Mouse (Mus musculus) G1E (cell line): Measurements from ENCODE around the gene Scand1. TPM values are rescaled to one million over a fixed set of nuclear protein-coding genes. Genes with fewer than 3 reads are reported as not detected.
A peak's percentile ranks its signal among the peaks of the same experiment; 100 is the strongest.

Experiments used
- ATAC-seq: 2 replicates; pipeline ENCODE4 v1.8.0; 2016; ENCODE audit warnings: mild to moderate bottlenecking; ENCODE audit not compliant: insufficient number of reproducible peaks, poor library complexity, low FRiP score, severe bottlenecking; ENCODE audit errors: extremely low read depth
- DNase-seq: peaks from one replicate; pipeline ENCODE4 v3.0.0; 2012; ENCODE audit warnings: low spot score
- H3K27me3 ChIP-seq: 2 replicates; pipeline ENCODE4 v1.6.1; 2012; ENCODE audit warnings: mild to moderate bottlenecking, low read length, inconsistent platforms; ENCODE audit not compliant: insufficient read depth
- H3K36me3 ChIP-seq: replicated peaks from 2 replicates; pipeline ENCODE3; 2012; ENCODE audit warnings: mild to moderate bottlenecking, inconsistent platforms
- H3K4me1 ChIP-seq: 2 replicates; pipeline ENCODE4 v1.6.1; 2012; ENCODE audit warnings: low read depth, low read length, inconsistent platforms, mixed read lengths; ENCODE audit not compliant: insufficient read depth
- H3K4me3 ChIP-seq: 2 replicates; pipeline ENCODE4 v1.5.1; 2012; ENCODE audit warnings: low read depth, mild to moderate bottlenecking, inconsistent platforms, low read length, moderate library complexity, mixed read lengths
- H3K9me3 ChIP-seq: replicated peaks from 2 replicates; pipeline ENCODE4 v1.6.1; 2012; ENCODE audit warnings: inconsistent platforms
- CTCF ChIP-seq: IDR thresholded peaks from 2 replicates; pipeline ENCODE4 v1.5.1; 2012; ENCODE audit warnings: low read depth, low read length, inconsistent platforms, mixed read lengths
- GATA1 ChIP-seq: IDR thresholded peaks from 2 replicates; pipeline ENCODE4 v1.6.1; 2012; ENCODE audit warnings: borderline replicate concordance, low read length, inconsistent platforms, mixed read lengths
- GATA2 ChIP-seq: IDR thresholded peaks from 2 replicates; pipeline ENCODE4 v1.6.1; 2012; ENCODE audit warnings: low read depth, low read length, inconsistent platforms, borderline replicate concordance
- POLR2AphosphoS5 ChIP-seq: IDR thresholded peaks from 2 replicates; pipeline ENCODE4 v1.6.1; 2012; ENCODE audit warnings: low read depth, low read length, inconsistent platforms; ENCODE audit not compliant: insufficient replicate concordance
- TAL1 ChIP-seq: conservative IDR thresholded peaks from 2 replicates; pipeline ENCODE4 v1.6.1; 2012; ENCODE audit warnings: low read depth, low read length, inconsistent platforms, mixed read lengths
- polyA plus RNA-seq: library from polyadenylated mRNA; stranded (reverse); fragments of >175 nt; gene quantifications from 2 replicates; pipeline ENCODE4 v1.2.3, GENCODE M21; 2012
- total RNA-seq, 2 experiments: library from RNA; stranded (forward) in 1 of 2; stranded (reverse) in 1 of 2; fragments of 200-1000 nt in 1 of 2; fragments of >200 nt in 1 of 2; fragmentation: Nextera tagmentation in 1 of 2; gene quantifications; 2 replicates each; pipeline ENCODE4 v1.2.3; 2014 to 2017

Scand1 gene
- total and polyA plus RNA-seq, 3 experiments = 11.6 to 844 (median 243) TPM

- no peak overlapping the region for H3K4me3 ChIP-seq
- no peaks in the 10 kb centered on the region for H3K27me3 ChIP-seq
- peaks cover 3% of the 10 kb centered on the region; the same call in 1 of the 2 replicates for H3K4me1 ChIP-seq
- no peaks in the 10 kb centered on the region for H3K9me3 ChIP-seq
- DNase-seq (no peak), ATAC-seq (no peak)
- TF ChIP-seq POLR2AphosphoS5 (no peak), TAL1 (no peak), GATA1 (no peak), GATA2 (no peak), CTCF (no peak)
- peaks cover 81% of the 10 kb centered on the region for H3K36me3 ChIP-seq
Observed at GRCm38 (mm10) chr2:156281227-156281626, 31.3 kb downstream of the Scand1 start.

GRCm38 (mm10) chr2:156278226-156279017 is 34.1 kb downstream of the Scand1 start:
- ATAC-seq = no peak; the same call in 1 of the 2 replicates
- peak; percentile 55 for DNase-seq
- peaks cover 76% of the 10 kb centered on the region for H3K36me3 ChIP-seq
- no peak overlapping the region for H3K4me3 ChIP-seq
- TF ChIP-seq TAL1 = no peak
- TF ChIP-seq CTCF = peak; percentile 33; the same call in 1 of the 2 replicates
- TF ChIP-seq POLR2AphosphoS5 = no peak
- no peaks in the 10 kb centered on the region for H3K9me3 ChIP-seq
- no peaks in the 10 kb centered on the region for H3K27me3 ChIP-seq
- peaks cover 3% of the 10 kb centered on the region; the same call in 1 of the 2 replicates for H3K4me1 ChIP-seq

- no peak overlapping the region for H3K4me3 ChIP-seq
- no peaks in the 10 kb centered on the region for H3K9me3 ChIP-seq
- ATAC-seq (no peak), DNase-seq (no peak)
- peaks cover 67% of the 10 kb centered on the region for H3K36me3 ChIP-seq
- TF ChIP-seq CTCF (no peak), POLR2AphosphoS5 (no peak), TAL1 (no peak), GATA2 (no peak), GATA1 (no peak)
- no peaks in the 10 kb centered on the region for H3K27me3 ChIP-seq
- H3K4me1 ChIP-seq = peaks cover 2% of the 10 kb centered on the region; the same call in 1 of the 2 replicates
Observed at GRCm38 (mm10) chr2:156272553-156272952, 40.0 kb downstream of the Scand1 start.

- ATAC-seq = no peak
- peaks cover 72% of the 10 kb centered on the region for H3K36me3 ChIP-seq
- H3K27me3 ChIP-seq = no peaks in the 10 kb centered on the region
- TF ChIP-seq POLR2AphosphoS5 (no peak), GATA2 (no peak), TAL1 (no peak), GATA1 (no peak), CTCF (no peak)
- H3K9me3 ChIP-seq = no peaks in the 10 kb centered on the region
- H3K4me1 ChIP-seq = peaks cover 2% of the 10 kb centered on the region; the same call in 1 of the 2 replicates
- no peak overlapping the region for H3K4me3 ChIP-seq
- DNase-seq = no peak
Observed at GRCm38 (mm10) chr2:156267636-156268035, 44.9 kb downstream of the Scand1 start.

- TF ChIP-seq CTCF (no peak), POLR2AphosphoS5 (no peak), GATA1 (no peak), TAL1 (no peak), GATA2 (no peak)
- Histone ChIP-seq H3K9me3 (no peaks in the 10 kb centered on the region), H3K4me3 (no peak overlapping the region), H3K27me3 (no peaks in the 10 kb centered on the region), H3K4me1 (no peaks in the 10 kb centered on the region), H3K36me3 (peaks cover 83% of the 10 kb centered on the region)
- no peak for ATAC-seq
- DNase-seq = no peak
Observed at GRCm38 (mm10) chr2:156263204-156263893, 49.2 kb downstream of the Scand1 start.

Other genes starting within 250 kb of the Scand1 start
- 1.4 and 4.9 TPM in 2 replicates for gene Spag4, start 247.5 kb downstream of the Scand1 start, total RNA-seq (2014; fragmentation: Nextera tagmentation)
- 0.64 and 0.93 TPM in 2 replicates for gene Spag4, start 247.5 kb downstream of the Scand1 start, total RNA-seq (2017)
- 0.82 and 1.3 TPM in 2 replicates for gene Spag4, start 247.5 kb downstream of the Scand1 start, polyA plus RNA-seq
- 43.2 and 63.3 TPM in 2 replicates for gene Cpne1, start 200.7 kb downstream of the Scand1 start, total RNA-seq (2014; fragmentation: Nextera tagmentation)
- gene Cpne1, start 200.7 kb downstream of the Scand1 start, total RNA-seq (2017) = 40.1 and 42.0 TPM in 2 replicates
- 55.9 and 73.7 TPM in 2 replicates for gene Cpne1, start 200.7 kb downstream of the Scand1 start, polyA plus RNA-seq
- 50.5 and 67.5 TPM in 2 replicates for gene Rbm12, start 200.7 kb downstream of the Scand1 start, total RNA-seq (2014; fragmentation: Nextera tagmentation)
- 25.4 and 39.7 TPM in 2 replicates for gene Rbm12, start 200.7 kb downstream of the Scand1 start, total RNA-seq (2017)
- 5.6 TPM in 2 replicates for gene Rbm12, start 200.7 kb downstream of the Scand1 start, polyA plus RNA-seq
- gene Gm28036, start 185.6 kb downstream of the Scand1 start, total RNA-seq (2014; fragmentation: Nextera tagmentation) = 17.3 and 17.6 TPM in 2 replicates
- 12.0 and 15.6 TPM in 2 replicates for gene Gm28036, start 185.6 kb downstream of the Scand1 start, total RNA-seq (2017)
- gene Gm28036, start 185.6 kb downstream of the Scand1 start, polyA plus RNA-seq = 9.0 and 13.5 TPM in 2 replicates
- 99.3 and 127 TPM in 2 replicates for gene Romo1, start 168.7 kb downstream of the Scand1 start, total RNA-seq (2014; fragmentation: Nextera tagmentation)
- 38.4 and 52.4 TPM in 2 replicates for gene Romo1, start 168.7 kb downstream of the Scand1 start, total RNA-seq (2017)
- 300 and 385 TPM in 2 replicates for gene Romo1, start 168.7 kb downstream of the Scand1 start, polyA plus RNA-seq
- 27.9 and 33.9 TPM in 2 replicates for gene Nfs1, start 168.5 kb downstream of the Scand1 start, total RNA-seq (2014; fragmentation: Nextera tagmentation)
- gene Nfs1, start 168.5 kb downstream of the Scand1 start, total RNA-seq (2017) = 46.2 and 49.1 TPM in 2 replicates
- gene Nfs1, start 168.5 kb downstream of the Scand1 start, polyA plus RNA-seq = 31.4 and 36.3 TPM in 2 replicates
- gene Rbm39, start 132.5 kb downstream of the Scand1 start, total RNA-seq (2014; fragmentation: Nextera tagmentation) = 781 and 795 TPM in 2 replicates
- 710 and 759 TPM in 2 replicates for gene Rbm39, start 132.5 kb downstream of the Scand1 start, total RNA-seq (2017)
- 282 and 295 TPM in 2 replicates for gene Rbm39, start 132.5 kb downstream of the Scand1 start, polyA plus RNA-seq
- gene Phf20, start 116.2 kb downstream of the Scand1 start, total RNA-seq (2014; fragmentation: Nextera tagmentation) = 63.5 and 63.9 TPM in 2 replicates
- gene Phf20, start 116.2 kb downstream of the Scand1 start, total RNA-seq (2017) = 45.8 and 48.2 TPM in 2 replicates
- 29.5 and 37.8 TPM in 2 replicates for gene Phf20, start 116.2 kb downstream of the Scand1 start, polyA plus RNA-seq
- 21.5 and 22.6 TPM in 2 replicates for gene Cnbd2, start 405 bp downstream of the Scand1 start, total RNA-seq (2014; fragmentation: Nextera tagmentation)
- gene Cnbd2, start 405 bp downstream of the Scand1 start, total RNA-seq (2017) = 11.5 and 13.9 TPM in 2 replicates
- 0.43 and 1.4 TPM in 2 replicates for gene Cnbd2, start 405 bp downstream of the Scand1 start, polyA plus RNA-seq
- 1.4 and 8.4 TPM in 2 replicates for gene Epb41l1, start 108.2 kb upstream of the Scand1 start, total RNA-seq (2014; fragmentation: Nextera tagmentation)
- 0.06 and 0.44 TPM in 2 replicates for gene Epb41l1, start 108.2 kb upstream of the Scand1 start, total RNA-seq (2017)
- gene Epb41l1, start 108.2 kb upstream of the Scand1 start, polyA plus RNA-seq = 0.09 TPM in 1 of 2 replicates, not detected in the other
- gene Aar2, start 234.9 kb upstream of the Scand1 start, total RNA-seq (2014; fragmentation: Nextera tagmentation) = 19.5 and 19.7 TPM in 2 replicates
- gene Aar2, start 234.9 kb upstream of the Scand1 start, total RNA-seq (2017) = 13.3 and 17.2 TPM in 2 replicates
- 16.3 and 25.0 TPM in 2 replicates for gene Aar2, start 234.9 kb upstream of the Scand1 start, polyA plus RNA-seq